9 mouse cellular contexts compared by ENCODE assay signal in genomic region chr5:128598191-128598720, GRCm38 (mm10). TPM values are rescaled to one million over a fixed set of nuclear protein-coding genes. Genes with fewer than 3 reads are reported as not detected.
DNase-seq lines count a peak whose midpoint lies in the region; ATAC-seq and TF ChIP-seq lines count a peak whose summit lies in the region.
"Had no signal": no experiment of that assay in that cellular context is flagged by ENCODE, and none has a peak within 500 bp of the region (broad histone marks: within the 10 kb centered on the region; RNA-seq: fewer than 3 reads in every experiment).

No protein-coding gene starts in this region.

- no peak for TF ChIP-seq POLR2A in brain, embryonic 14.5 days (IDR thresholded peaks at IDR 0.05; ENCODE audit: borderline replicate concordance, extremely low read depth, insufficient read depth, insufficient read length, poor library complexity, severe bottlenecking)

- intact Hi-C loops in heart, postnatal 10 days (cut with DNase I) = no loop called here

- H3K9me3 ChIP-seq in heart, embryonic 13.5 days = no peaks in the 10 kb centered on the region
- no peaks in the 10 kb centered on the region for H3K9me3 ChIP-seq in forebrain, embryonic 14.5 days (replicated peaks; ENCODE audit: control insufficient read depth, low read length)
- H3K9me3 ChIP-seq in midbrain, embryonic 12.5 days = no peaks in the 10 kb centered on the region

- 3% methylated on average over 10 of the region's 10 CpGs for WGBS in heart, embryonic 13.5 days
- WGBS in forebrain, embryonic 14.5 days = 2% methylated on average over 10 of the region's 10 CpGs
- WGBS in midbrain, embryonic 12.5 days = under 1% methylated on average over 10 of the region's 10 CpGs

- no peak overlapping the region for H3K9ac ChIP-seq in heart, embryonic 13.5 days
- no peak overlapping the region for H3K9ac ChIP-seq in forebrain, embryonic 14.5 days (ENCODE audit: low read length)
- peak overlapping the region; percentile 70 for H3K9ac ChIP-seq in midbrain, embryonic 12.5 days (replicated peaks)

- H3K4me2 ChIP-seq in heart, embryonic 13.5 days = peak overlapping the region; percentile 94
- H3K4me2 ChIP-seq in forebrain, embryonic 14.5 days (ENCODE audit: low read length) = peak overlapping the region; percentile 95
- peak overlapping the region; percentile 79 for H3K4me2 ChIP-seq in midbrain, embryonic 12.5 days (replicated peaks)

- no peak for DNase-seq in heart, postnatal 10 days
- DNase-seq in brain, embryonic 14.5 days (ENCODE audit: low read depth) = peak; percentile 74
- DNase-seq in forebrain, embryonic 14.5 days (ENCODE audit: low spot score) = peak; percentile 38
- DNase-seq in urinary bladder, postnatal 36 days (ENCODE audit: low spot score in 2 of 2) = no peak
- no peak for DNase-seq in adrenal gland, postnatal 10 days
- DNase-seq in cerebellum, adult 18-20 months = no peak
- DNase-seq: cerebellum, adult 9-11 months had no signal

- no peak for ATAC-seq in heart, embryonic 13.5 days (ENCODE audit: extremely low read depth, insufficient number of reproducible peaks, low FRiP score, low TSS enrichment)
- no peak for ATAC-seq in forebrain, embryonic 14.5 days
- 0 out of 2 replicates have a peak, but pooled peaks have one; percentile 28 for ATAC-seq in midbrain, embryonic 12.5 days (ENCODE audit: low FRiP score, low read depth)

- no peak for TF ChIP-seq CTCF in brain, embryonic 14.5 days (IDR thresholded peaks at IDR 0.05; ENCODE audit: borderline replicate concordance, extremely low read depth, insufficient read depth, insufficient read length)

- H3K4me1 ChIP-seq in heart, embryonic 13.5 days = peaks cover 38% of the 10 kb centered on the region
- peaks cover 24% of the 10 kb centered on the region for H3K4me1 ChIP-seq in forebrain, embryonic 14.5 days (ENCODE audit: control insufficient read depth, insufficient read depth, low read length)
- peaks cover 72% of the 10 kb centered on the region for H3K4me1 ChIP-seq in midbrain, embryonic 12.5 days

- H3K36me3 ChIP-seq in heart, embryonic 13.5 days = no peaks in the 10 kb centered on the region
- no peaks in the 10 kb centered on the region for H3K36me3 ChIP-seq in forebrain, embryonic 14.5 days (ENCODE audit: control insufficient read depth, insufficient read depth, low read length)
- peaks cover 6% of the 10 kb centered on the region; the same call in 1 of the 2 replicates for H3K36me3 ChIP-seq in midbrain, embryonic 12.5 days

- peak overlapping the region; percentile 73 for H3K4me3 ChIP-seq in heart, embryonic 13.5 days
- no peak overlapping the region for H3K4me3 ChIP-seq in forebrain, embryonic 14.5 days (ENCODE audit: low read depth, low read length)
- H3K4me3 ChIP-seq in midbrain, embryonic 12.5 days = peak overlapping the region; percentile 86

- H3K27ac ChIP-seq in heart, embryonic 13.5 days (replicated peaks) = no peak overlapping the region
- H3K27ac ChIP-seq in forebrain, embryonic 14.5 days (ENCODE audit: low read depth, low read length) = no peak overlapping the region
- peak overlapping the region; percentile 99 for H3K27ac ChIP-seq in midbrain, embryonic 12.5 days (replicated peaks)

- H3K27me3 ChIP-seq in heart, embryonic 13.5 days (replicated peaks) = peaks cover 96% of the 10 kb centered on the region
- peaks cover 83% of the 10 kb centered on the region for H3K27me3 ChIP-seq in forebrain, embryonic 14.5 days (replicated peaks; ENCODE audit: control insufficient read depth, insufficient read depth, low read length)
- peaks cover 38% of the 10 kb centered on the region for H3K27me3 ChIP-seq in midbrain, embryonic 12.5 days

RNA-seq across cellular contexts. Expression of gene Fzd10, which starts 2.4 kb away (rescaled TPM):
- 0.36 and 0.39 TPM in 2 replicates for polyA plus RNA-seq in heart, embryonic 13.5 days (2015; fragmentation: Nextera tagmentation; extraction: Ambion mirVana)
- total RNA-seq in heart, postnatal 10 days (2021) = under 1 TPM; 0.17 to 0.25 TPM
- polyA plus RNA-seq in brain, embryonic 14.5 days (2012; rRNA removed) = 13.8 and 23.6 TPM in 2 replicates
- 2.1 and 2.3 TPM in 2 replicates for polyA plus RNA-seq in forebrain, embryonic 14.5 days (2014; fragmentation: Nextera tagmentation; extraction: Ambion mirVana)
- polyA plus RNA-seq in midbrain, embryonic 12.5 days (2016; fragmentation: Nextera tagmentation; extraction: Ambion mirVana) = 31.7 and 33.5 TPM in 2 replicates
- 1 to 10 TPM in 1 of 2 experiments, under 1 TPM in 1; 0.51 to 2.2 TPM for total RNA-seq in adrenal gland, postnatal 10 days (2021)

Comparison
In these comparisons a context has a peak if more than half of its experiments do, and no peak if none do; other contexts are left out.
1. DNase-seq: peak in brain, embryonic 14.5 days (single experiment) and forebrain, embryonic 14.5 days (single experiment); none in heart, postnatal 10 days (0 of 2), urinary bladder, postnatal 36 days (0 of 2), adrenal gland, postnatal 10 days (single experiment) and cerebellum, adult 18-20 months (0 of 2).
2. Peak in every context shown above with its lines, with median percentiles within 50 percentile points of each other: H3K4me2 ChIP-seq.